Mouse (Mus musculus) natural killer cell, adult 2 months (primary cell): ENCODE results near the gene Hyal2.
"Not testable (repeated sequence)": the region's sequence is repeated elsewhere in the genome, so short reads cannot be mapped to it uniquely, and the experiment has no call there.

ENCODE experiments used
- DNase-seq, 2 experiments: peaks; one replicate each; pipeline ENCODE4 v3.0.0; 2022; ENCODE audit warnings: low spot score in 2 of 2

The Hyal2 gene

DNA sequence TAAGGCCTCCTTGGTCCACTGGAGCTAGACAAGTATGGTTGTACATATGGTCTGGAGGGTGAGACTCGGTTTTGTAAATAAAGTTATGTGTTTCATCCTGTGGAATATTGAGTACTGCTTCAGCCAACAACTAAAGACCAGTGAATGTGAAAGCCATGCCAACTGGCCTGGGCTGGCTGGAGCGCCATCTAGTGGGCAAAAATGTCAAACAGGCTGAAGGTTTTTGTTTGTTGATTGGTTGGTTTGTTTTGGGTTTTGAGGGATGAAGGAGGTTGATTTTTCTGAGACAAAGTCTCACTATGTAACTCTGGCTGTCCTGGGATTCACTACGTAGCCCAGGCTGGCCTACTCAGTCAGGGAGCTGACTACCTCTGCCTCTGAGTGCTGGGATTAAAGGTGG lies 22.1 kb upstream of the Hyal2 start:
- DNase-seq: peak; percentile 77 to 83

DNA sequence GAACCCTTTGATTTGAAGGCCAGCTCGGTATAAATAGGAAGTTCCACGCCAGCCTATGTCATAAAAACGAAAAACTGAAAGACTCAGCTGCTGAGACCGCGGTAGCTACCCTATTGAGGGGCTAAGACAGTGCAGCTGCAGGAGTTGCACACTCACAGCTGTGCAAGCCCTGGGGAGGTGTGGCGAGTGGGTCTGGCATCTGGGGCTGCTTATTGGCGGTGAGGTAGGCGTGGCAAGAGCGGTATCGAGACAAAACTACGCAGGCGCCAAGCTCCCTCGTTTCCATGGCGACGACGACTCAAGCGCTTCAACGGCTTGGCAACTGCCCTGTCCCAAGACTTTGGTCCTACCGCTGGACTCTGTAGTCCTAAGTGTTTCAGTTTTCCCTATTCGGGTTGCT lies 20.7 kb upstream of the Hyal2 start, which contains the start of gene Zmynd10:
Gene Zmynd10, plus strand, starts transcription at position 273 of the 400 bp plus-strand sequence.
- DNase-seq: peak; percentile 73 to 84

DNA sequence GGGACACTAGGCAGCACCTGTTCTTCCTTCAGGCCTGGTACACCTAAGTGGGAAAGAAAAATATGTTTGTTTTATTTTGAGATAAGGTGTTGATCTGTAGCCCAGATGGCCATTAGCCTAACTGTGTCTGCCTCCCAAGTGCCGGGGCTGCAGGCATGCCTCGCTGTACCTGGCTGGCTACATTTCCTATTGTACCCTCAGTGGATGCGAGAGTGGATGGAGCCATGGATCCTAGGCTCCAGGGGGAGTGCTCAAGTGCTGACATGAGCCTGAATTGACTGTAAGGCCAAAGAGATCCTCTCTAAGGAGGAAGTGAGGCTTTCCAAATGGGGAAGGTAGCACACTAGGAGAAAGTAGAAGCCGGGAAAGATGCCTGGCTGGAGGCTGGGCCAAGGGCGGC lies 19.8 kb upstream of the Hyal2 start:
- DNase-seq: no peak

DNA sequence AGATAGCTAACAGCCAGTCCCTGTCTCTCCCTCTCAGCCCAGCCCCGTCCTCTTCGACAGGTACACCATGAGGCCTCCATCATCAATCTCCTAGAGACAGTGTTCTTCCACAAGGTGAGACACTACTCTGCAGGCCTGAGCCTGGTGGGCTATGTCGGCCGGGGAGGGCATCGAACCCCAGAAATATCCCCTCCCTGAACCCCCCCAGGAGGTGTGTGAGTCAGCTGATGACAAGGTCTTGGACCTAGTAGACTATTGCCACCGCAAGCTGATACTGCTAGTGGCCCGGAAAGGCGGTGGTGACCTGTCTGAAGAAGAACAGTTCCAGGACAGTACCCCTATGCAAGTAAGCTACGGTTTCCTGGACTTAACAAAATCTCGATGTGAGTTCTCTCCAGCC lies 18.9 kb upstream of the Hyal2 start:
- DNase-seq: no peak

GRCm38 (mm10) chr9:107549297-107550074 lies 18.3 kb upstream of the Hyal2 start:
- DNase-seq: no peak

DNA sequence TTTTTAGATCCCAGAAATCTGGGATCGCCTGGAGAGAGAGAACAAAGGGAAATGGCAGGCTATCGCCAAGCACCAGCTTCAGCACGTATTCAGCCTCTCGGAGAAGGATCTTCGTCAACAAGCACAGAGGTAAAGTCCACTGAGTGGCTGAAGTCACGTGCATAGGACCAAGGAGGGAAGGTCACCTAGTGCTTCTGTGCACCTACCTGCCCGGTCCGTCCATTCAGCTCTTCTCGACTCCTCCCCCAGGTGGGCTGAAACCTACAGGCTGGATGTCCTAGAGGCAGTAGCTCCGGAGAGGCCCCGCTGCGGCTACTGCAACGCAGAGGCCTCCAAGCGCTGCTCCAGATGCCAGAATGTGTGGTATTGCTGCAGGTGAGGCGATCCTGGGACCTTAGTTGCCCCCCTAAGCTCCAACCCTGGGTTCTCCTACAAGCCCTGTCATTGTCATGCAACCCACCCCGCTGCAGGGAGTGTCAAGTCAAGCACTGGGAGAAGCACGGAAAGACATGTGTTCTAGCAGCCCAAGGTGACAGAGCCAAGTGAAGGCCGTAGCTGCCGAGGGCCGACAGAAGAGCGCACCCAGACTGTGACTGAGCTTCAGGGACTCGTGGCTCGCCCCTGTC lies 17.1 kb upstream of the Hyal2 start:
- DNase-seq: no peak

GRCm38 (mm10) chr9:107551117-107551889 lies 16.4 kb upstream of the Hyal2 start, which contains the start of gene Rassf1:
TSS of gene Rassf1 (plus strand) at chr9:107551555.
- DNase-seq: peak; percentile 88 to 92

GRCm38 (mm10) chr9:107551890-107552355 lies 15.8 kb upstream of the Hyal2 start:
- no peak for DNase-seq

GRCm38 (mm10) chr9:107552690-107553393 lies 14.9 kb upstream of the Hyal2 start:
- no peak for DNase-seq

GRCm38 (mm10) chr9:107553541-107554318 lies 14.0 kb upstream of the Hyal2 start:
- DNase-seq: peak; percentile 29 to 36

- peak; percentile 93 to 95 for DNase-seq
Measured at GRCm38 (mm10) chr9:107554319-107554825, 13.4 kb upstream of the Hyal2 start.

DNA sequence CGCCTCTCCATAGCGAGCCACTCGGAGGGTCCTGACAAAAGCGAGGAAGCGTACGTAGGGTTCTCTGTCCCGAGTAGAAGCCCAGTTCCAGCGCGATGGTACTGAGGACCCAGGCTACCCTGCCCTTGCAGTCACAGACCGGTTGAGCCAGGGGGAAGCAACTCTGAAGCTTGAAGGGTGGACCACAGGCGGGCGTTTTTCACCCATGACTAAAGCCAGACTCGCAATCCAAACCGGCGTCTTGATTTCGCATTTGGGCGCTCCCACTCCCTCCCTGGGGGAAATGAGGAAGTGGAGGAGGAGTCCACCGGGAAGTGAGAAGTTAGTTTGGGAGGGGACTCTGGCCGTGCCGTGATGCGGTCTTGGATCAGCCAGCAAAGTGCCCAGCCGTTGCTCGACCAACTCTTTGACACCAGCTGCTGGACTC lies 12.7 kb upstream of the Hyal2 start:
- DNase-seq: peak in 1 of 2 experiments; percentile 29

DNA sequence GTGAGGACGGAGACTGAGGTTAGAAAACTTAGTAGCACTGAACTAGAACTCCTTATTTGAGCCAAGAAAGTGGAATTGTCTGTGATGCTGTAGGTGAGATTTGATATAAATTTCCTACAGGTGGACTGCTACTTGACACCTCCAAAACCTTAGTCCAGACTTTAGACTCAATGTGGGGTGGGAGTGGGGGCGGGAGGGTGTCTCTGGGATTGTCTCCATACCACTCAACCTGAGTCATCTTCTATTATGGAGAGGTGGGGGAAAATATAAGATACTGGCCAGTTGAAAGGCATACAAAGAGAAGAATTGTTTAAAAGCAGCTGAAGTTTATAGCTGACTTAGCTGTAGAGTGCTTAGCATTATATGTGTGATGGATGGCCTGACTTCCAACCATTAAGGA lies 12.0 kb upstream of the Hyal2 start:
- DNase-seq: no peak

DNA sequence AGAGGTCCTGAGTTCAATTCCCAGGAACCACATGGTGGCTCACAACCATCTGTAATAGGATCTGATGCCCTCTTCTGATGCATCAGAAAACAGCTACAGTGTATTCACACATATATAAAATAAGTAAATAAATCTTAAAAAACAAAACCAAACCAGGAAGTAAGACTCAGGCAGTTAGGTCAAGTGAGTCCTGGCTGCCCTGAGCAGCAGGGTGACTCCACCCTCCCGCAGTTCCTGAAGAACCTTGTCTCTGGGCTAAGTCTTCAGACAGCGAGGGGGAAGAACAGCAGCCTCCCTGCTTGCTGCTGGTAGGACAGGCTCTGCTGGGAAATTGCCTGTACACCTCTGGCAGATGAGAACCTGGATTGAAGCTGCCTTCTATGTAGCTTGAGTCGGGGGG lies 11.4 kb upstream of the Hyal2 start:
- DNase-seq: no peak

DNA sequence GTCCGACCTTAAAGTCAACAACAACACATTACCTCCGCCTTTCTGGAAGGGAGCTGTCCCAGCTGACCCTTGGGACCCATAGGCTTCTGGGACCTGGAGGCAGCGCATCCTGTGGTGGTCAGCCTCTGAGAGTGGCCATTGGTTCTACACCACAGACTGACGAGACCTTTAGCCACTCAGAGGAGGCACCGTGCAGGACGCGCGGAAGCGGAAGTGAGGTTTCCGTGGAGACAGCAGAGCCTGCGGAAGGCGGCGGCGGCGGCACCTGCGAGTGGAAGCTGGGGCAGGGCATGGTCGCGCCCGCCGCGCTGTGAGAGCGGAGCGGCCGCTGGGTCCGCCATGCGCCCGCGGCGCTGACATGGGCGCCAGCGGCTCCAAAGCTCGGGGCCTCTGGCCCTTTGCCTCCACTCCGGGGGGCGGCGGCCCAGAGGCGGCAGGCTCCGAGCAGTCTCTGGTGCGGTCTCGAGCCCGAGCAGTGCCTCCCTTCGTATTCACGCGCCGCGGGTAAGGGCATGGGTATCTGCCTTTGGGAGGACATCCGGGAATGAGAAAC lies 4.6 kb upstream of the Hyal2 start, which contains the start of gene Tusc2:
Gene Tusc2, plus strand, starts transcription at position 227 of the 553 bp plus-strand sequence.
- DNase-seq: peak; percentile 92 to 93

- not testable (repeated sequence) for DNase-seq
Measured at GRCm38 (mm10) chr9:107565556-107565955, 2.2 kb upstream of the Hyal2 start.

DNA sequence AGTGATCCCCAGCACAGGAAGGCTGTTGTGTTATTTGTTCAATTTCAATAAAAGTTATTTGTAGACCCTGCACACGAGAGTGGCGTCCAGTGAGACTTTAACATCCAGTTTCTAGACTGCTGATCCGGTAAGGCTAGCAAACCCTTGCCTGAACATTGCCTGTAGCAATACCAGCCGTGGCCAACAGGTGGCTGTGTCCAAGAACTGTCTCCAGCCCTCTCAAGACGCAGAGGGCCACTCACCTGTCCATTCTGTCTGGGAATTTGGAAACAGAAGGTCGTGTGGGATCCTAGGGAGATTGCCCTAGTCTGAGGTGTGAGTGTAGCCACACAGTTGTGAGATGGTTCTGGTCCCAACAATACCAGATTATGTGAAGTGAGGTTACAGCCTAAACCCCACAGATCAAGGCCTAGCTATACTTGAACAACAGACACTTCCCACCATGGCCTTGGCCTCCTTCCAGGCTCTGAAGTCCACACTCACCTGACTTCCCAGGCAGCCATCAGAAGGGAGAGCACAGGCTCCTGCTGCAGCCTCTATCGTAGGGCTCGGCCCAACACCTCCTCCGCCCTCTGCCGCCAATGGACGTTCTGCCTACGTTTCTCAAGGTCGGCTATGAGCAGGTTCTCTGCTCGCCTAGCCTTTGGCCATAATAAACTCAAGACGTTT lies 1.6 kb upstream of the Hyal2 start:
- DNase-seq: peak; percentile 70 to 80

DNA sequence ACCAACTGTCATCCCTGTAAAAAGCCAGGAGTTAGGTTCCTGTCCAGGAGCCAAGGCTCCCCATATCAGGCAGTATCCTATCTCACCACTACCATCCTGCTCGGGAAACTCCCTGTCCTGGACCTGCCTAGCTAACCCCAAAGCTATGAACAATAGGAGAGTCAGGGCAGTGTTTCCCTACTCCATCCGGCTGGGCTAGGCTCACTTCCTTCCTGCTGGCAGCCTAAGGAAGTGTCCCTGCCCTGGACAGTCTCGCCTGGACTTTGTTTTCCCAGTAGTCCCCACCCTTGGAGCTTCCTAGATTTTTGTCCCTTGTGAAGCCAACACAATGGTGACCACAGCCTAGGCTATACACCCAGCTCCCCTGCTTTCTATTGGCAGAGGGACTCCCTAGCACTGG lies 890 bp upstream of the Hyal2 start:
- DNase-seq: no peak
